Mouse (Mus musculus) heart, embryonic 10.5 days (tissue): ENCODE results near the gene Nr1i3. TPM values are rescaled to one million over a fixed set of nuclear protein-coding genes. Genes with fewer than 3 reads are reported as not detected.
A peak's percentile ranks its signal among the peaks of the same experiment; 100 is the strongest.

Experiments used
- DNase-seq: peaks from one replicate; pipeline ENCODE4 v3.0.0-alpha.2; 2017; ENCODE audit warnings: low spot score
- H3K27ac ChIP-seq: fragments of 300-500 bp; sonication (generic); 2 replicates; pipeline ENCODE4 v1.5.1; 2016; ENCODE audit warnings: mild to moderate bottlenecking
- H3K27me3 ChIP-seq: fragments of 300-500 bp; sonication (generic); 2 replicates; pipeline ENCODE4 v1.6.1; 2016; ENCODE audit warnings: mild to moderate bottlenecking; ENCODE audit not compliant: poor library complexity, insufficient read depth, severe bottlenecking
- H3K36me3 ChIP-seq: fragments of 300-500 bp; sonication (generic); 2 replicates; pipeline ENCODE4 v1.6.1; 2016; ENCODE audit warnings: mild to moderate bottlenecking, moderate library complexity
- H3K4me1 ChIP-seq: fragments of 300-500 bp; sonication (generic); 2 replicates; pipeline ENCODE4 v1.6.1; 2016; ENCODE audit warnings: mild to moderate bottlenecking
- H3K4me3 ChIP-seq: fragments of 300-500 bp; sonication (generic); 2 replicates; pipeline ENCODE4 v1.5.1; 2016; ENCODE audit warnings: mild to moderate bottlenecking, moderate library complexity
- H3K9me3 ChIP-seq: fragments of 300-500 bp; sonication (generic); 2 replicates; pipeline ENCODE4 v1.6.1; 2016; ENCODE audit warnings: mild to moderate bottlenecking, moderate library complexity
- WGBS: fragments of 180-500 bp; shearing (Covaris S2); methylation state at CpG from one replicate; pipeline ENCODE4 v1.1.7; 2016; 5-methylcytosine and 5-hydroxymethylcytosine counted together
- polyA plus RNA-seq: library from polyadenylated mRNA; unstranded; fragments of >200 nt; fragmentation: Nextera tagmentation; extraction: Ambion mirVana; gene quantifications from 2 replicates; pipeline ENCODE4 v1.2.1, GENCODE M21; 2016

The Nr1i3 gene
- polyA plus RNA-seq, 1 experiment from 2014 or later, result 0.14 TPM

DNA sequence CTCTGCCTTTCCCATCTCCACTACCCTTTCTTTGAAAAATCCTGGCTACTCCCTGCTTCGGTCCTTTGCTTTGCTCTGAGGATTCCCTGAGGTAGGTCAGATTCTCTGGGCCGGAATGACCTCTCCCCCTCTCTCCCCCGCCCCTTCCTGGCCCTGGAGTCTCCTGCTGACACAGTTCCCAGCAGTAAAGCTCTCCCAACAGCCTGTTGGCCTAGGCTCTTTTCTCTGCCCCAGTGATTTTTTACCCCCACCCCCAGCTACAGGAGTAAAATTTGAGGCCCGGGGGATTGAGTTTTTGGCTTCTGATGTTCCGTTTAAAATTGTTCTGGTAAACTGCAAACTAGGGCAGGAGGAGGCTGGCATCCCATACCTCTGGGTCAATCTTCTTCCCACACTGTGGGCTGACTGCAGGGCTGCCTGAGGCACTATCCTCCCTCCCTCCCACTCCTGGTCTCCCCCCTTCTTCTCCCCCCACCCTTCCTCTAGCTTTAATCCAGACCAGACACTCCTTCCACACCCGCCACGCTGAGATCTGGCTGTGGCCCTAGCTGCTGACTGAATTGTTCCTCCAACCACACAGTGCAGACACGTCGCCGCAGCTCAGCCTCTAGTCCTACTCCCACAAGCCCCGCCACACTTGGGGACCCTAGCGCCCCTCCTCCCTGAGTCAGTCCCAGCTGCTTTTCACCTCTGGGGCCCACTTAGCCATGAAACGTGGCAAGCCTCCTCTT, 38.0 kb downstream of the Nr1i3 start:
- Histone ChIP-seq H3K27me3 (0 out of 2 replicates have a peak, but pooled peaks cover 7% of the 10 kb centered on the region), H3K4me3 (peak overlapping the region; percentile 49), H3K9me3 (no peaks in the 10 kb centered on the region), H3K27ac (peak overlapping the region; percentile 82), H3K4me1 (peaks cover 57% of the 10 kb centered on the region), H3K36me3 (peaks cover 4% of the 10 kb centered on the region; the same call in 1 of the 2 replicates)
- no peak for DNase-seq
- WGBS, result 11% methylated on average over 13 of the region's 13 CpGs

DNA sequence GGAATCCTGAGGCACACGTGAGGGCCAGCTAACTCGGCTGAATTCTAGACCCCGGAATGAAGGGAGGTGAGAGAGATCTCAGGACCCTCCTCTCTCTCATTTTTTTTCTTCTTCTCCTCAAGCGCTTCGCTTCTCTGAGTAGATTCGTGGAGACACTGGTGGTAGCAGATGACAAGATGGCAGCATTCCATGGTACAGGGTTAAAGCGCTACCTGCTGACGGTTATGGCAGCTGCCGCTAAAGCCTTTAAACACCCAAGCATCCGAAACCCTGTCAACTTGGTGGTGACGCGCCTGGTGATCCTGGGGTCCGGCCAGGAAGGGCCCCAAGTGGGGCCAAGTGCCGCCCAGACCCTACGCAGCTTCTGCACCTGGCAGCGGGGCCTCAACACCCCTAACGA, 38.6 kb downstream of the Nr1i3 start:
- peaks cover 51% of the 10 kb centered on the region for H3K4me1 ChIP-seq
- DNase-seq, result no peak
- 53% methylated on average over 17 of the region's 17 CpGs for WGBS
- 0 out of 2 replicates have a peak, but pooled peaks cover 7% of the 10 kb centered on the region for H3K27me3 ChIP-seq
- peak overlapping the region; percentile 49; the same call in 1 of the 2 replicates for H3K4me3 ChIP-seq
- H3K9me3 ChIP-seq, result no peaks in the 10 kb centered on the region
- peaks cover 4% of the 10 kb centered on the region; the same call in 1 of the 2 replicates for H3K36me3 ChIP-seq
- peak overlapping the region; percentile 82 for H3K27ac ChIP-seq

DNA sequence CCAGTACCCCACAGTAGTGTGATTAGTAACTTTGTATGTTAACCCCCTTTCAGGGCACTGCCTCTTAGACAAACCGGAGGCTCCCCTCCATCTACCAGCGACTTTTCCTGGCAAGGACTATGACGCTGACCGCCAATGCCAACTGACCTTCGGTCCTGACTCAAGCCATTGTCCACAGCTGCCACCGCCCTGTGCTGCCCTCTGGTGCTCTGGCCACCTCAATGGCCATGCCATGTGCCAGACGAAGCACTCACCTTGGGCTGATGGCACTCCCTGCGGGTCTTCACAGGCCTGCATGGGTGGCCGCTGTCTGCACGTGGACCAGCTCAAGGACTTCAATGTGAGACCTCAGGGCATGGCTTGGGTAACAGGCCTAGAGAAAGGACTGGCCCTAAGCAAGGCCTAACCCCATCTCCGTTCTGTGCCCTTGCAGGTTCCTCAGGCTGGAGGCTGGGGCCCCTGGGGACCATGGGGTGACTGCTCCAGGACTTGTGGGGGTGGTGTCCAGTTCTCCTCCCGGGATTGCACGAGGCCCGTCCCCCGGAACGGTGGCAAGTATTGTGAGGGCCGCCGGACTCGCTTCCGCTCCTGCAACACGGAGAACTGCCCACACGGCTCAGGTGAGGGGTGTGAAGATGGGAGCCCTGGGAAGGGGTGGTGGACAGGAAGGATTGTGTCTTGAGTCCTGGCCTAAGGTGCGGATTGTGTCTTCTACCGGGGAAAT, 42.5 kb downstream of the Nr1i3 start:
- peaks cover 4% of the 10 kb centered on the region; the same call in 1 of the 2 replicates for H3K36me3 ChIP-seq
- peaks cover 27% of the 10 kb centered on the region for H3K4me1 ChIP-seq
- WGBS, result 88% methylated on average over 24 of the region's 24 CpGs
- no peaks in the 10 kb centered on the region for H3K27me3 ChIP-seq
- no peak for DNase-seq
- no peak overlapping the region for H3K27ac ChIP-seq
- H3K4me3 ChIP-seq, result no peak overlapping the region
- no peaks in the 10 kb centered on the region for H3K9me3 ChIP-seq

GRCm38 (mm10) chr1:171256937-171257548, 43.3 kb downstream of the Nr1i3 start:
- 58% methylated on average over 15 of the region's 15 CpGs for WGBS
- no peaks in the 10 kb centered on the region for H3K27me3 ChIP-seq
- H3K36me3 ChIP-seq, result peaks cover 4% of the 10 kb centered on the region; the same call in 1 of the 2 replicates
- H3K9me3 ChIP-seq, result no peaks in the 10 kb centered on the region
- DNase-seq, result no peak
- no peak overlapping the region for H3K4me3 ChIP-seq
- no peak overlapping the region for H3K27ac ChIP-seq
- peaks cover 19% of the 10 kb centered on the region for H3K4me1 ChIP-seq

DNA sequence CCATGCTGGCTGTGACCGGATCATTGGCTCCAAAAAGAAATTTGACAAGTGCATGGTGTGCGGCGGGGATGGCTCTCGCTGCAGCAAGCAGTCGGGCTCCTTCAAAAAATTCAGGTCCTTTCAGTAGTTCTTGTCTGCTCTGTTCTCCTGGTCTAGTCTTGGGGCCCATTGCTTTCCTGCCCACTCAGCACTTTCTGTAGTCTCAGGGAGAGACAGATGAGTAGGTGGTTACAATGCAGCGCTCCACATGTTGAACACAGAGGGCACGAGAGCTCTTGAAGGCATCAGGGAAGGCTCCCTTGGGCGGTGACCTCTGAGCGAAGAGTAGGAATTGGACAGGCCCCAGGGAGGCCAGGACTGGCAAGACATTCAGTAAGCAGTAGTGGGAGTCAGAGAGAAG, 44.0 kb downstream of the Nr1i3 start:
- Histone ChIP-seq H3K27me3 (no peaks in the 10 kb centered on the region), H3K36me3 (peaks cover 4% of the 10 kb centered on the region; the same call in 1 of the 2 replicates), H3K9me3 (no peaks in the 10 kb centered on the region), H3K27ac (no peak overlapping the region), H3K4me1 (peaks cover 19% of the 10 kb centered on the region), H3K4me3 (no peak overlapping the region; the same call in 1 of the 2 replicates)
- no peak for DNase-seq
- 78% methylated on average over 9 of the region's 9 CpGs for WGBS

GRCm38 (mm10) chr1:171258921-171259320, 45.2 kb downstream of the Nr1i3 start:
- peak overlapping the region; percentile 56 for H3K27ac ChIP-seq
- no peaks in the 10 kb centered on the region for H3K9me3 ChIP-seq
- H3K4me1 ChIP-seq, result peaks cover 28% of the 10 kb centered on the region
- H3K4me3 ChIP-seq, result peak overlapping the region; percentile 15; the same call in 1 of the 2 replicates
- no peak for DNase-seq
- WGBS, result 53% methylated on average over 17 of the region's 17 CpGs
- H3K27me3 ChIP-seq, result no peaks in the 10 kb centered on the region
- peaks cover 4% of the 10 kb centered on the region; the same call in 1 of the 2 replicates for H3K36me3 ChIP-seq

- no peaks in the 10 kb centered on the region for H3K27me3 ChIP-seq
- no peak for DNase-seq
- H3K4me1 ChIP-seq, result peaks cover 29% of the 10 kb centered on the region
- no peaks in the 10 kb centered on the region for H3K9me3 ChIP-seq
- WGBS, result 71% methylated on average over 3 of the region's 3 CpGs
- H3K27ac ChIP-seq, result no peak overlapping the region
- H3K36me3 ChIP-seq, result no peaks in the 10 kb centered on the region
- H3K4me3 ChIP-seq, result no peak overlapping the region
Measured at GRCm38 (mm10) chr1:171260316-171260715, 46.5 kb downstream of the Nr1i3 start.

GRCm38 (mm10) chr1:171262594-171263130, 48.9 kb downstream of the Nr1i3 start:
- Histone ChIP-seq H3K36me3 (no peaks in the 10 kb centered on the region), H3K9me3 (no peaks in the 10 kb centered on the region), H3K4me1 (peaks cover 29% of the 10 kb centered on the region), H3K4me3 (peak overlapping the region; percentile 49), H3K27me3 (no peaks in the 10 kb centered on the region), H3K27ac (peak overlapping the region; percentile 79)
- no peak for DNase-seq
- 4% methylated on average over 8 of the region's 8 CpGs for WGBS

DNA sequence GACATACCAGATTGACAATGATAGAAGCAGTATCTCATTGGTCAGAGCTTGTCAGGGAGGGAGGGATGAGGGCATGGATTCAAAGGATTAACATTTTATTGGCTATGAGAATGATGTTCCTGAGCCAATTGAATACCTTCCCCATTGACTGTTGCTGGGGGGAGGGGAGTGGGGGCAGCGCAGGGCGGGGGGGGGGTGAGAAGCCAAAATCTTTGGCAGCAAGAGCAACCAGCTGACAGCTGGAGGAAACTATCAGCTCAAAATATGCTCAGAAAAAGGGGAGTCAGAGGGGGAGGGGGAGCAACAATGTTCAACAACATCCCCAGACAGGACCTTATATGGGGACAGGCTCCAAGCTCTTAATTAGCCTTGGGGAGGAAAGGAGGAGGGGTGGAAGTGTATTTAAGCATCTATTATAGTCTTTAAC, 49.4 kb downstream of the Nr1i3 start:
- peak overlapping the region; percentile 79 for H3K27ac ChIP-seq

GRCm38 (mm10) chr1:171263666-171264461, 50.1 kb downstream of the Nr1i3 start:
- H3K27me3 ChIP-seq, result no peaks in the 10 kb centered on the region
- peak overlapping the region; percentile 79 for H3K27ac ChIP-seq
- WGBS, result 77% methylated on average over 3 of the region's 3 CpGs

More for the DNA sequence above, 49.4 kb downstream of the Nr1i3 start:
- H3K27me3 ChIP-seq, result no peaks in the 10 kb centered on the region
- H3K9me3 ChIP-seq, result no peaks in the 10 kb centered on the region
- peaks cover 29% of the 10 kb centered on the region for H3K4me1 ChIP-seq
- no peaks in the 10 kb centered on the region for H3K36me3 ChIP-seq
- no peak for DNase-seq
- whole genome bisulfite sequencing, result 0% methylated on average over 2 of the region's 2 CpGs
- H3K4me3 ChIP-seq, result peak overlapping the region; percentile 49

GRCm38 (mm10) chr1:171265971-171266744, 52.4 kb downstream of the Nr1i3 start:
- Histone ChIP-seq H3K9me3 (no peaks in the 10 kb centered on the region), H3K4me1 (peaks cover 33% of the 10 kb centered on the region), H3K27me3 (no peaks in the 10 kb centered on the region), H3K4me3 (no peak overlapping the region), H3K27ac (no peak overlapping the region), H3K36me3 (no peaks in the 10 kb centered on the region)
- DNase-seq, result no peak
- WGBS, result 58% methylated on average over 4 of the region's 4 CpGs

More at GRCm38 (mm10) chr1:171263666-171264461, 50.1 kb downstream of the Nr1i3 start:
- Histone ChIP-seq H3K4me3 (no peak overlapping the region), H3K9me3 (no peaks in the 10 kb centered on the region), H3K4me1 (peaks cover 25% of the 10 kb centered on the region), H3K36me3 (no peaks in the 10 kb centered on the region)
- DNase-seq, result no peak
